Mouse (Mus musculus): ENCODE measurements around the gene Adamtsl2. TPM values are rescaled to one million over a fixed set of nuclear protein-coding genes. Genes with fewer than 3 reads are reported as not detected.

Gene Adamtsl2
- polyA plus RNA-seq, 1 experiment from 2014 or later, result 5.4 TPM

- no peak for ATAC-seq (ENCODE audit: low FRiP score)
- WGBS, result 70% methylated on average over 6 of the region's 6 CpGs
- no peak overlapping the region for H3K4me2 ChIP-seq
- no peak overlapping the region for H3K27ac ChIP-seq
- H3K4me3 ChIP-seq (replicated peaks), result no peak overlapping the region
- H3K36me3 ChIP-seq (replicated peaks), result no peaks in the 10 kb centered on the region
- no peaks in the 10 kb centered on the region for H3K9me3 ChIP-seq
- no peak overlapping the region for H3K9ac ChIP-seq
- no peaks in the 10 kb centered on the region for H3K27me3 ChIP-seq
- H3K4me1 ChIP-seq, result peaks cover 17% of the 10 kb centered on the region
Observed at GRCm38 (mm10) chr2:27097241-27097656, 18.1 kb downstream of the Adamtsl2 start.

- H3K27ac ChIP-seq, result 0 out of 2 replicates have a peak overlapping the region, but pooled peaks have one; percentile 36
- peaks cover 17% of the 10 kb centered on the region for H3K4me1 ChIP-seq
- no peak overlapping the region for H3K4me3 ChIP-seq (replicated peaks)
- H3K36me3 ChIP-seq (replicated peaks), result no peaks in the 10 kb centered on the region
- WGBS, result 28% methylated on average over 6 of the region's 6 CpGs
- no peaks in the 10 kb centered on the region for H3K9me3 ChIP-seq
- 0 out of 2 replicates have a peak, but pooled peaks have one; percentile 9 for ATAC-seq (ENCODE audit: low FRiP score)
- H3K27me3 ChIP-seq, result no peaks in the 10 kb centered on the region
- no peak overlapping the region for H3K4me2 ChIP-seq
- H3K9ac ChIP-seq, result no peak overlapping the region
Observed at GRCm38 (mm10) chr2:27097776-27098175, 18.6 kb downstream of the Adamtsl2 start.

- Histone ChIP-seq H3K4me2 (no peak overlapping the region), H3K9ac (no peak overlapping the region), H3K27me3 (no peaks in the 10 kb centered on the region; the same call in 1 of the 2 replicates), H3K4me3 (replicated peaks) (no peak overlapping the region), H3K4me1 (peaks cover 11% of the 10 kb centered on the region), H3K9me3 (no peaks in the 10 kb centered on the region), H3K36me3 (replicated peaks) (no peaks in the 10 kb centered on the region), H3K27ac (no peak overlapping the region)
- ATAC-seq (ENCODE audit: low FRiP score), result no peak
- WGBS, result 66% methylated on average over 7 of the region's 7 CpGs
Observed at GRCm38 (mm10) chr2:27103554-27103953, 24.4 kb downstream of the Adamtsl2 start.

- Histone ChIP-seq H3K36me3 (replicated peaks) (no peaks in the 10 kb centered on the region), H3K27me3 (peaks cover 4% of the 10 kb centered on the region; the same call in 1 of the 2 replicates), H3K9ac (no peak overlapping the region), H3K4me3 (replicated peaks) (no peak overlapping the region), H3K9me3 (no peaks in the 10 kb centered on the region), H3K4me1 (peaks cover 13% of the 10 kb centered on the region; the same call in 1 of the 2 replicates), H3K27ac (no peak overlapping the region), H3K4me2 (no peak overlapping the region)
- 79% methylated on average over 3 of the region's 3 CpGs for WGBS
- no peak for ATAC-seq (ENCODE audit: low FRiP score)
Observed at GRCm38 (mm10) chr2:27106816-27107215, 27.6 kb downstream of the Adamtsl2 start.

- Histone ChIP-seq H3K36me3 (replicated peaks) (no peaks in the 10 kb centered on the region), H3K27me3 (peaks cover 4% of the 10 kb centered on the region; the same call in 1 of the 2 replicates), H3K9ac (no peak overlapping the region), H3K9me3 (no peaks in the 10 kb centered on the region), H3K4me2 (no peak overlapping the region), H3K4me3 (replicated peaks) (no peak overlapping the region), H3K4me1 (peaks cover 16% of the 10 kb centered on the region; the same call in 1 of the 2 replicates), H3K27ac (no peak overlapping the region)
- ATAC-seq (ENCODE audit: low FRiP score), result no peak
- WGBS, result 42% methylated on average over 2 of the region's 2 CpGs
Observed at GRCm38 (mm10) chr2:27108144-27108543, 29.0 kb downstream of the Adamtsl2 start.

GRCm38 (mm10) chr2:27109052-27109451 lies 29.9 kb downstream of the Adamtsl2 start:
- Histone ChIP-seq H3K9ac (no peak overlapping the region), H3K36me3 (replicated peaks) (no peaks in the 10 kb centered on the region), H3K4me2 (no peak overlapping the region), H3K4me3 (replicated peaks) (no peak overlapping the region), H3K4me1 (peaks cover 10% of the 10 kb centered on the region; the same call in 1 of the 2 replicates), H3K9me3 (no peaks in the 10 kb centered on the region), H3K27ac (no peak overlapping the region), H3K27me3 (peaks cover 4% of the 10 kb centered on the region; the same call in 1 of the 2 replicates)
- ATAC-seq (ENCODE audit: low FRiP score), result no peak
- 82% methylated on average over 5 of the region's 5 CpGs for WGBS

- Histone ChIP-seq H3K27ac (no peak overlapping the region), H3K4me1 (peaks cover 6% of the 10 kb centered on the region; the same call in 1 of the 2 replicates), H3K27me3 (peaks cover 4% of the 10 kb centered on the region; the same call in 1 of the 2 replicates), H3K4me2 (no peak overlapping the region), H3K4me3 (replicated peaks) (no peak overlapping the region), H3K9ac (no peak overlapping the region), H3K9me3 (no peaks in the 10 kb centered on the region), H3K36me3 (replicated peaks) (no peaks in the 10 kb centered on the region)
- ATAC-seq (ENCODE audit: low FRiP score), result no peak
- 80% methylated on average over 20 of the region's 20 CpGs for WGBS
Observed at GRCm38 (mm10) chr2:27112585-27112984, 33.4 kb downstream of the Adamtsl2 start.

- ATAC-seq (ENCODE audit: low FRiP score), result no peak
Observed at GRCm38 (mm10) chr2:27114169-27114568, 35.0 kb downstream of the Adamtsl2 start.

GRCm38 (mm10) chr2:27118452-27118851 lies 39.3 kb downstream of the Adamtsl2 start:
- Histone ChIP-seq H3K4me1 (peaks cover 22% of the 10 kb centered on the region), H3K36me3 (replicated peaks) (no peaks in the 10 kb centered on the region), H3K27ac (no peak overlapping the region), H3K9ac (no peak overlapping the region), H3K27me3 (no peaks in the 10 kb centered on the region), H3K4me2 (no peak overlapping the region), H3K4me3 (replicated peaks) (no peak overlapping the region), H3K9me3 (no peaks in the 10 kb centered on the region)
- 67% methylated on average over 4 of the region's 4 CpGs for WGBS
- no peak for ATAC-seq (ENCODE audit: low FRiP score)

More at GRCm38 (mm10) chr2:27114169-27114568, 35.0 kb downstream of the Adamtsl2 start:
- Histone ChIP-seq H3K36me3 (replicated peaks) (no peaks in the 10 kb centered on the region), H3K4me1 (peaks cover 3% of the 10 kb centered on the region; the same call in 1 of the 2 replicates), H3K4me2 (no peak overlapping the region), H3K27me3 (peaks cover 4% of the 10 kb centered on the region; the same call in 1 of the 2 replicates), H3K27ac (no peak overlapping the region), H3K4me3 (replicated peaks) (no peak overlapping the region), H3K9me3 (no peaks in the 10 kb centered on the region), H3K9ac (no peak overlapping the region)
- WGBS, result 92% methylated on average over 10 of the region's 10 CpGs

GRCm38 (mm10) chr2:27119766-27120165 lies 40.6 kb downstream of the Adamtsl2 start:
- WGBS, result 88% methylated on average over 2 of the region's 2 CpGs

GRCm38 (mm10) chr2:27120241-27120641 lies 41.1 kb downstream of the Adamtsl2 start:
- 86% methylated on average over 8 of the region's 8 CpGs for WGBS
- no peak for ATAC-seq (ENCODE audit: low FRiP score)

More at GRCm38 (mm10) chr2:27119766-27120165, 40.6 kb downstream of the Adamtsl2 start:
- no peaks in the 10 kb centered on the region for H3K9me3 ChIP-seq
- H3K27ac ChIP-seq, result no peak overlapping the region
- no peak overlapping the region for H3K4me3 ChIP-seq (replicated peaks)
- H3K4me1 ChIP-seq, result peaks cover 22% of the 10 kb centered on the region
- H3K36me3 ChIP-seq (replicated peaks), result no peaks in the 10 kb centered on the region
- H3K9ac ChIP-seq, result no peak overlapping the region
- H3K4me2 ChIP-seq, result no peak overlapping the region
- no peaks in the 10 kb centered on the region for H3K27me3 ChIP-seq
- ATAC-seq (ENCODE audit: low FRiP score), result no peak

GRCm38 (mm10) chr2:27121626-27122355 lies 42.6 kb downstream of the Adamtsl2 start:
- Histone ChIP-seq H3K27me3 (no peaks in the 10 kb centered on the region), H3K4me1 (peaks cover 22% of the 10 kb centered on the region), H3K9me3 (no peaks in the 10 kb centered on the region), H3K27ac (peak overlapping the region; percentile 46; the same call in 1 of the 2 replicates), H3K4me3 (replicated peaks) (no peak overlapping the region), H3K4me2 (no peak overlapping the region), H3K9ac (no peak overlapping the region), H3K36me3 (replicated peaks) (no peaks in the 10 kb centered on the region)
- no peak for ATAC-seq (ENCODE audit: low FRiP score)
- 43% methylated on average over 9 of the region's 9 CpGs for WGBS

More at GRCm38 (mm10) chr2:27120241-27120641, 41.1 kb downstream of the Adamtsl2 start:
- Histone ChIP-seq H3K36me3 (replicated peaks) (no peaks in the 10 kb centered on the region), H3K27me3 (no peaks in the 10 kb centered on the region), H3K9ac (no peak overlapping the region), H3K4me3 (replicated peaks) (no peak overlapping the region), H3K27ac (0 out of 2 replicates have a peak overlapping the region, but pooled peaks have one; percentile 19), H3K4me2 (no peak overlapping the region), H3K9me3 (no peaks in the 10 kb centered on the region), H3K4me1 (peaks cover 22% of the 10 kb centered on the region)
